ENCODE assay signal across 13 mouse cellular contexts in genomic region chr17:35147922-35148639, GRCm38 (mm10). TPM values are rescaled to one million over a fixed set of nuclear protein-coding genes. Genes with fewer than 3 reads are reported as not detected.
DNase-seq lines count a peak whose midpoint lies in the region; ATAC-seq lines count a peak whose summit lies in the region.
"Had no signal": no experiment of that assay in that cellular context is flagged by ENCODE, and none has a peak within 500 bp of the region (broad histone marks: within the 10 kb centered on the region; RNA-seq: fewer than 3 reads in every experiment).

No protein-coding gene starts in this region.

- no peak overlapping the region for H3K4me3 ChIP-seq in liver, embryonic 12.5 days
- H3K4me3 ChIP-seq in liver, embryonic 15.5 days (replicated peaks), result no peak overlapping the region
- H3K4me3 ChIP-seq: hindbrain, embryonic 10.5 days had no signal

- WGBS in liver, embryonic 12.5 days (ENCODE audit: insufficient replicate concordance), result 63% methylated on average over 5 of the region's 5 CpGs
- WGBS in liver, embryonic 15.5 days (ENCODE audit: insufficient replicate concordance), result 70% methylated on average over 5 of the region's 5 CpGs

- 0 out of 2 replicates have a peak overlapping the region, but pooled peaks have one; percentile 7 for H3K27ac ChIP-seq in liver, embryonic 12.5 days
- H3K27ac ChIP-seq in liver, embryonic 15.5 days (replicated peaks), result peak overlapping the region; percentile 10; the same call in 1 of the 2 replicates
- H3K27ac ChIP-seq: hindbrain, embryonic 10.5 days had no signal

- peak; percentile 38; the same call in 1 of the 2 replicates for ATAC-seq in frontal cortex, adult (ENCODE audit: low TSS enrichment)
- ATAC-seq in liver, embryonic 12.5 days, result no peak
- no peak for ATAC-seq in liver, embryonic 15.5 days (ENCODE audit: insufficient read depth)

- no peak overlapping the region for H3K9ac ChIP-seq in liver, embryonic 12.5 days
- no peak overlapping the region for H3K9ac ChIP-seq in liver, embryonic 15.5 days

- no peaks in the 10 kb centered on the region for H3K27me3 ChIP-seq in liver, embryonic 12.5 days (replicated peaks)
- no peaks in the 10 kb centered on the region for H3K27me3 ChIP-seq in liver, embryonic 15.5 days

- no peak overlapping the region for H3K4me2 ChIP-seq in liver, embryonic 12.5 days
- H3K4me2 ChIP-seq in liver, embryonic 15.5 days, result no peak overlapping the region

- DNase-seq in frontal cortex, postnatal 25 days (ENCODE audit: low spot score in 2 of 2), result no peak
- DNase-seq in liver (no peak), adipocyte (ENCODE audit: low spot score) (peak; percentile 81)
- DNase-seq in right cerebral cortex, postnatal 14 days, result no peak
- no peak for DNase-seq in embryo, embryonic 10.5 days (ENCODE audit: low spot score)
- DNase-seq: cerebellum, postnatal 10 days; kidney, postnatal 14 days; right cerebral cortex, adult 18-20 months; thymus, postnatal 25 days had no signal

- H3K9me3 ChIP-seq in liver, embryonic 12.5 days (replicated peaks), result no peaks in the 10 kb centered on the region
- H3K9me3 ChIP-seq in liver, embryonic 15.5 days (replicated peaks), result no peaks in the 10 kb centered on the region

- H3K4me1 ChIP-seq in liver, embryonic 12.5 days, result peaks cover 9% of the 10 kb centered on the region; the same call in 1 of the 2 replicates
- no peaks in the 10 kb centered on the region for H3K4me1 ChIP-seq in liver, embryonic 15.5 days (replicated peaks)
- H3K4me1 ChIP-seq: hindbrain, embryonic 10.5 days had no signal

- peaks cover 99% of the 10 kb centered on the region for H3K36me3 ChIP-seq in liver, embryonic 12.5 days
- H3K36me3 ChIP-seq in liver, embryonic 15.5 days (replicated peaks), result peaks cover 99% of the 10 kb centered on the region

RNA-seq across cellular contexts. Expression of gene Bag6, which starts 13.1 kb away (rescaled TPM):
- 29.1 and 35.5 TPM in 2 replicates for polyA plus RNA-seq in liver, embryonic 12.5 days (2016; fragmentation: Nextera tagmentation; extraction: Ambion mirVana)
- 19.3 and 20.0 TPM in 2 replicates for polyA plus RNA-seq in liver, embryonic 15.5 days (2015; fragmentation: Nextera tagmentation; extraction: Ambion mirVana)

RNA-seq across cellular contexts. Expression of gene Apom, which starts 16.2 kb away (rescaled TPM):
- polyA plus RNA-seq in liver, embryonic 12.5 days (2016; fragmentation: Nextera tagmentation; extraction: Ambion mirVana), result 482 and 508 TPM in 2 replicates
- 853 and 907 TPM in 2 replicates for polyA plus RNA-seq in liver, embryonic 15.5 days (2015; fragmentation: Nextera tagmentation; extraction: Ambion mirVana)

RNA-seq across cellular contexts. Expression of gene Prrc2a, which starts 16.6 kb away (rescaled TPM):
- 83.0 and 86.8 TPM in 2 replicates for polyA plus RNA-seq in liver, embryonic 12.5 days (2016; fragmentation: Nextera tagmentation; extraction: Ambion mirVana)
- polyA plus RNA-seq in liver, embryonic 15.5 days (2015; fragmentation: Nextera tagmentation; extraction: Ambion mirVana), result 46.9 and 52.2 TPM in 2 replicates

RNA-seq across cellular contexts. Expression of gene D17H6S53E, which starts 21.9 kb away (rescaled TPM):
- polyA plus RNA-seq in liver, embryonic 12.5 days (2016; fragmentation: Nextera tagmentation; extraction: Ambion mirVana), result 3.7 and 4.3 TPM in 2 replicates
- polyA plus RNA-seq in liver, embryonic 15.5 days (2015; fragmentation: Nextera tagmentation; extraction: Ambion mirVana), result 2.2 and 2.5 TPM in 2 replicates

RNA-seq across cellular contexts. Expression of gene Csnk2b, which starts 26.2 kb away (rescaled TPM):
- polyA plus RNA-seq in liver, embryonic 12.5 days (2016; fragmentation: Nextera tagmentation; extraction: Ambion mirVana), result 187 and 192 TPM in 2 replicates
- polyA plus RNA-seq in liver, embryonic 15.5 days (2015; fragmentation: Nextera tagmentation; extraction: Ambion mirVana), result 125 TPM in 2 replicates
